Mouse (Mus musculus): Measurements from ENCODE around the gene Shkbp1. TPM values are rescaled to one million over a fixed set of nuclear protein-coding genes. Genes with fewer than 3 reads are reported as not detected.

The Shkbp1 gene
- polyA plus RNA-seq, 1 experiment from 2014 or later, result 26.5 TPM

GRCm38 (mm10) chr7:27359706-27360358 lies 4.0 kb upstream of the Shkbp1 start:
- peaks cover 13% of the 10 kb centered on the region for H3K4me1 ChIP-seq (ENCODE audit: control insufficient read depth, insufficient read depth, low read length)
- no peak overlapping the region for H3K9ac ChIP-seq (ENCODE audit: low read depth, low read length)
- H3K27me3 ChIP-seq (replicated peaks; ENCODE audit: control insufficient read depth, insufficient read depth, low read length), result peaks cover 40% of the 10 kb centered on the region
- no peaks in the 10 kb centered on the region for H3K36me3 ChIP-seq (ENCODE audit: control insufficient read depth, insufficient read depth, low read length)
- 89% methylated on average over 9 of the region's 9 CpGs for WGBS
- no peaks in the 10 kb centered on the region for H3K9me3 ChIP-seq (ENCODE audit: control insufficient read depth, low read length)
- no peak for ATAC-seq (ENCODE audit: low read depth)
- H3K27ac ChIP-seq (replicated peaks; ENCODE audit: low read depth, low read length), result no peak overlapping the region
- no peak overlapping the region for H3K4me3 ChIP-seq (ENCODE audit: low read depth, low read length)
- DNase-seq (ENCODE audit: low spot score), result no peak
- no peak overlapping the region for H3K4me2 ChIP-seq (ENCODE audit: low read depth, low read length)

GRCm38 (mm10) chr7:27359162-27359561 lies 3.3 kb upstream of the Shkbp1 start:
- 61% methylated on average over 2 of the region's 2 CpGs for WGBS

GRCm38 (mm10) chr7:27357595-27357978 lies 1.8 kb upstream of the Shkbp1 start:
- 25% methylated on average over 3 of the region's 3 CpGs for WGBS
- no peak overlapping the region for H3K9ac ChIP-seq (ENCODE audit: low read depth, low read length)
- peak overlapping the region; percentile 84; the same call in 1 of the 2 replicates for H3K4me2 ChIP-seq (ENCODE audit: low read depth, low read length)
- H3K4me1 ChIP-seq (ENCODE audit: control insufficient read depth, insufficient read depth, low read length), result peaks cover 15% of the 10 kb centered on the region
- H3K4me3 ChIP-seq (ENCODE audit: low read depth, low read length), result 0 out of 2 replicates have a peak overlapping the region, but pooled peaks have one; percentile 56
- H3K36me3 ChIP-seq (ENCODE audit: control insufficient read depth, insufficient read depth, low read length), result peaks cover 6% of the 10 kb centered on the region; the same call in 1 of the 2 replicates
- DNase-seq (ENCODE audit: low spot score) (no peak), ATAC-seq (ENCODE audit: low read depth) (no peak)
- no peak overlapping the region for H3K27ac ChIP-seq (replicated peaks; ENCODE audit: low read depth, low read length)
- H3K9me3 ChIP-seq (ENCODE audit: control insufficient read depth, low read length), result no peaks in the 10 kb centered on the region
- peaks cover 18% of the 10 kb centered on the region for H3K27me3 ChIP-seq (replicated peaks; ENCODE audit: control insufficient read depth, insufficient read depth, low read length)

More at GRCm38 (mm10) chr7:27359162-27359561, 3.3 kb upstream of the Shkbp1 start:
- Histone ChIP-seq H3K36me3 (ENCODE audit: control insufficient read depth, insufficient read depth, low read length) (no peaks in the 10 kb centered on the region), H3K4me3 (ENCODE audit: low read depth, low read length) (no peak overlapping the region), H3K9ac (ENCODE audit: low read depth, low read length) (no peak overlapping the region), H3K4me1 (ENCODE audit: control insufficient read depth, insufficient read depth, low read length) (peaks cover 15% of the 10 kb centered on the region), H3K27me3 (replicated peaks; ENCODE audit: control insufficient read depth, insufficient read depth, low read length) (peaks cover 33% of the 10 kb centered on the region), H3K9me3 (ENCODE audit: control insufficient read depth, low read length) (no peaks in the 10 kb centered on the region), H3K4me2 (ENCODE audit: low read depth, low read length) (no peak overlapping the region), H3K27ac (replicated peaks; ENCODE audit: low read depth, low read length) (no peak overlapping the region)
- no peak for DNase-seq (ENCODE audit: low spot score)
- ATAC-seq (ENCODE audit: low read depth), result no peak

GRCm38 (mm10) chr7:27356861-27357594 lies 1.2 kb upstream of the Shkbp1 start, which contains the start of gene Gm20479:
Gene Gm20479, minus strand, starts transcription at chr7:27357419.
- peaks cover 12% of the 10 kb centered on the region; the same call in 1 of the 2 replicates for H3K36me3 ChIP-seq (ENCODE audit: control insufficient read depth, insufficient read depth, low read length)
- 0 out of 2 replicates have a peak within 1 kb of the TSS, but pooled peaks have one; percentile 9 for H3K9ac ChIP-seq (ENCODE audit: low read depth, low read length)
- WGBS, result 4% methylated on average over 27 of the region's 27 CpGs
- H3K4me2 ChIP-seq (ENCODE audit: low read depth, low read length), result peak within 1 kb of the TSS; percentile 84
- 0 out of 2 replicates have a peak within 1 kb of the TSS, but pooled peaks have one; percentile 40 for H3K27ac ChIP-seq (replicated peaks; ENCODE audit: low read depth, low read length)
- no peak for DNase-seq (ENCODE audit: low spot score)
- peaks cover 14% of the 10 kb centered on the region for H3K27me3 ChIP-seq (replicated peaks; ENCODE audit: control insufficient read depth, insufficient read depth, low read length)
- H3K4me3 ChIP-seq (ENCODE audit: low read depth, low read length), result peak within 1 kb of the TSS; percentile 56
- H3K4me1 ChIP-seq (ENCODE audit: control insufficient read depth, insufficient read depth, low read length), result peaks cover 15% of the 10 kb centered on the region
- no peak for ATAC-seq (ENCODE audit: low read depth)
- H3K9me3 ChIP-seq (ENCODE audit: control insufficient read depth, low read length), result no peaks in the 10 kb centered on the region

GRCm38 (mm10) chr7:27356248-27356647 lies 429 bp upstream of the Shkbp1 start:
- peaks cover 14% of the 10 kb centered on the region; the same call in 1 of the 2 replicates for H3K27me3 ChIP-seq (replicated peaks; ENCODE audit: control insufficient read depth, insufficient read depth, low read length)
- H3K9me3 ChIP-seq (ENCODE audit: control insufficient read depth, low read length), result no peaks in the 10 kb centered on the region
- DNase-seq (ENCODE audit: low spot score) (no peak), ATAC-seq (ENCODE audit: low read depth) (peak; percentile 13)
- WGBS, result 2% methylated on average over 16 of the region's 16 CpGs
- H3K4me3 ChIP-seq (ENCODE audit: low read depth, low read length), result peak overlapping the region; percentile 56
- H3K4me1 ChIP-seq (ENCODE audit: control insufficient read depth, insufficient read depth, low read length), result peaks cover 15% of the 10 kb centered on the region
- 0 out of 2 replicates have a peak overlapping the region, but pooled peaks have one; percentile 9 for H3K9ac ChIP-seq (ENCODE audit: low read depth, low read length)
- 0 out of 2 replicates have a peak overlapping the region, but pooled peaks have one; percentile 25 for H3K27ac ChIP-seq (replicated peaks; ENCODE audit: low read depth, low read length)
- H3K4me2 ChIP-seq (ENCODE audit: low read depth, low read length), result peak overlapping the region; percentile 84
- H3K36me3 ChIP-seq (ENCODE audit: control insufficient read depth, insufficient read depth, low read length), result peaks cover 19% of the 10 kb centered on the region; the same call in 1 of the 2 replicates

- Histone ChIP-seq H3K9ac (ENCODE audit: low read depth, low read length) (peak overlapping the region; percentile 72), H3K27ac (replicated peaks; ENCODE audit: low read depth, low read length) (peak overlapping the region; percentile 33; the same call in 1 of the 2 replicates), H3K9me3 (ENCODE audit: control insufficient read depth, low read length) (no peaks in the 10 kb centered on the region), H3K27me3 (replicated peaks; ENCODE audit: control insufficient read depth, insufficient read depth, low read length) (peaks cover 14% of the 10 kb centered on the region; the same call in 1 of the 2 replicates), H3K4me2 (ENCODE audit: low read depth, low read length) (peak overlapping the region; percentile 84), H3K4me1 (ENCODE audit: control insufficient read depth, insufficient read depth, low read length) (peaks cover 15% of the 10 kb centered on the region), H3K4me3 (ENCODE audit: low read depth, low read length) (peak overlapping the region; percentile 56), H3K36me3 (ENCODE audit: control insufficient read depth, insufficient read depth, low read length) (peaks cover 23% of the 10 kb centered on the region)
- DNase-seq (ENCODE audit: low spot score), result no peak
- 7% methylated on average over 14 of the region's 14 CpGs for WGBS
- ATAC-seq (ENCODE audit: low read depth), result no peak
These were observed 558 bp downstream of the Shkbp1 start for GRCm38 (mm10) chr7:27355261-27355660.

- WGBS, result 46% methylated on average over 4 of the region's 4 CpGs
These were observed 1.0 kb downstream of the Shkbp1 start for GRCm38 (mm10) chr7:27354783-27355182.

GRCm38 (mm10) chr7:27354144-27354543 lies 1.7 kb downstream of the Shkbp1 start:
- H3K4me3 ChIP-seq (ENCODE audit: low read depth, low read length), result peak overlapping the region; percentile 56
- peaks cover 26% of the 10 kb centered on the region for H3K36me3 ChIP-seq (ENCODE audit: control insufficient read depth, insufficient read depth, low read length)
- 32% methylated on average over 6 of the region's 6 CpGs for WGBS
- H3K27ac ChIP-seq (replicated peaks; ENCODE audit: low read depth, low read length), result no peak overlapping the region
- H3K9ac ChIP-seq (ENCODE audit: low read depth, low read length), result no peak overlapping the region
- DNase-seq (ENCODE audit: low spot score) (peak; percentile 85), ATAC-seq (ENCODE audit: low read depth) (no peak)
- H3K9me3 ChIP-seq (ENCODE audit: control insufficient read depth, low read length), result no peaks in the 10 kb centered on the region
- H3K27me3 ChIP-seq (replicated peaks; ENCODE audit: control insufficient read depth, insufficient read depth, low read length), result peaks cover 14% of the 10 kb centered on the region; the same call in 1 of the 2 replicates
- H3K4me1 ChIP-seq (ENCODE audit: control insufficient read depth, insufficient read depth, low read length), result peaks cover 15% of the 10 kb centered on the region
- peak overlapping the region; percentile 84 for H3K4me2 ChIP-seq (ENCODE audit: low read depth, low read length)

More at GRCm38 (mm10) chr7:27354783-27355182, 1.0 kb downstream of the Shkbp1 start:
- H3K9me3 ChIP-seq (ENCODE audit: control insufficient read depth, low read length), result no peaks in the 10 kb centered on the region
- peaks cover 26% of the 10 kb centered on the region for H3K36me3 ChIP-seq (ENCODE audit: control insufficient read depth, insufficient read depth, low read length)
- peak overlapping the region; percentile 72; the same call in 1 of the 2 replicates for H3K9ac ChIP-seq (ENCODE audit: low read depth, low read length)
- DNase-seq (ENCODE audit: low spot score) (no peak), ATAC-seq (ENCODE audit: low read depth) (no peak)
- H3K4me2 ChIP-seq (ENCODE audit: low read depth, low read length), result peak overlapping the region; percentile 84
- peaks cover 14% of the 10 kb centered on the region; the same call in 1 of the 2 replicates for H3K27me3 ChIP-seq (replicated peaks; ENCODE audit: control insufficient read depth, insufficient read depth, low read length)
- H3K4me3 ChIP-seq (ENCODE audit: low read depth, low read length), result peak overlapping the region; percentile 56
- H3K27ac ChIP-seq (replicated peaks; ENCODE audit: low read depth, low read length), result no peak overlapping the region
- H3K4me1 ChIP-seq (ENCODE audit: control insufficient read depth, insufficient read depth, low read length), result peaks cover 15% of the 10 kb centered on the region

All from embryonic facial prominence, embryonic 14.5 days (tissue).